Mouse (Mus musculus) spleen, adult 12 weeks (tissue): Measurements from ENCODE around the gene Agpat1.
A peak's percentile ranks its signal among the peaks of the same experiment; 100 is the strongest.

ENCODE experiments used
- DNase-seq: peaks from one replicate; pipeline ENCODE4 v3.0.0; 2022; ENCODE audit warnings: low spot score

Agpat1 gene

DNA sequence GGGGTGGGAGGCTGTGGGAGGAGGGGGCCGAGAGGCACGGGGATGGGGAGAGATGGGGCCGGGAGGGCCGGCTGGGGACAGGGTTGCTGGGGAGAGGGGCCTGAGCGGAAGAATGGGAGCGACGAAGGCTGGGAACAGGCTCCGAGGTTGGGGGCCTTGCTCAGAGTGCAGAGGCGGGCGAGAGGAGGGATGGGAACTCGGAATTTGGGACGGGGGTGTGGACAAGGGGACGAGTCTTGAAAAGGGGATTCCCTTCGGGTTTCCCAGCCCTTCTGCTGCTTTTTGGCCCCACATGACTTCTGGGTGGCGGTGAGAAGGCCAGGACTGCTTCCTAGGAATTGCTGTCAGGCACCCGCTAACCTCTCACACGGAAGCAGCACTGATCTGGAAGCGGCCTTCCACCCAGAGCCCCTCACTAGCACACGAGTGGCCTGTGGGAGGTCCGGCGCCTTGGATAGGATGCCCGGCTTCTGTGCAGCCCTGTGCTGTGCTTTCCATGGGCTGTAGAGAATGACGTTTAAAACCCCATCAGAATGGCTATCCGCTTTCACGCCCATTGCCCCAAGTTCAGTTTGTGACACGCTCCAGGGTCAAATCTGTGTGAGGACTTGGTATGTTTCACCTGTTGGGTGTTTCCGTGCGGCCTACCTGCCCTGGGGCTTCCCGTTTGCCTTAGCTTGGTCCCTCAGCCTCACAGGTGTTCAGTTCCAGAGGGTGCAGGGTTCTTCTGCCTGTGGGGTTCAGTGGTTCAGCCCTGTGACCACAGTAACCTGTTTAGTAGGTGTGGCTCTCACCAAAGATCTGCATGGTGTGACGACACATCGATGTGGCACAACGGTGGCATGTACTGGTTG, 2.4 kb downstream of the Agpat1 start:
- DNase-seq = no peak

DNA sequence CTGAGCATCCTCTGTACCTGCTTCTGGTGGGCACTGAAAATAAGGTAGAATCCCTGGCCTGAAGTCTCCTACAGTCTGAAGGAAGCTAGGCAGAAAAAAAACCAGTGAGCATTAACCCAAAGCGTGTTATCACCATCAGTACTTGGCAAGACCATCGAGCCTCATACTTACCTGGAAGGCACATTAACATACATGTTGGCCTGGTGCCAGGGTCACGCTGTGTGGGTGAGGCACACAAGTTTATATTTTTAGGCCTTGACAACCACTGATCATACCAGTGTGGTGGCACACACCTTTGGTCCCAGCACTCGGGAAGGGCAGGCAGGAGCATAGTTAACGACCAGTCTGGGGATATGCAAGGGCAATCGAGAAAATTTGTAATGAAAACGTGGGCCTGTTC, 3.9 kb downstream of the Agpat1 start:
- DNase-seq = no peak

GRCm38 (mm10) chr17:34611050-34611449, 7.0 kb downstream of the Agpat1 start:
- DNase-seq = no peak

GRCm38 (mm10) chr17:34613054-34613645, 9.1 kb downstream of the Agpat1 start:
- no peak for DNase-seq

GRCm38 (mm10) chr17:34613830-34614229, 9.8 kb downstream of the Agpat1 start:
- no peak for DNase-seq

GRCm38 (mm10) chr17:34615871-34616270, 11.8 kb downstream of the Agpat1 start, which contains the start of gene Egfl8:
Gene Egfl8 (minus strand): TSS chr17:34615971.
- no peak for DNase-seq

DNA sequence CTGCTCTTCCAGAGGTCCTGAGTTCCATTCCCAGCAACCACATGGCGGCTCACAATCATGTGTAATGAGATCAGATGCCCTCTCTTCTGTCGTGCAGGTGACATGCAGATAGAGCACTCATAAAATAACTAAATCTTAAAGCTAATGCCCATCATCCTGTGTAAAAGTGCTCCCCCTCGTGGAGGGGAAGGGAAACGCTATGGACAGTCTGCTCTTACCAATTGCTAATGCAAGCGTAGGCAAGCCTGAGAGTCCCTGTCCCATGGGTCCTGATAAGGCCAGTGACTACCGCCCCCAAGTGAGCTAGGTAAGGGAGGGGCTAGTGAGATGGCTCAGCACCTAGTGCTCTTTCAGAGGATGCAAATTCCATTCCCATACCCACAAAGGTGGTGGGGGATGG, 14.9 kb downstream of the Agpat1 start:
- DNase-seq = peak; percentile 67

- no peak for DNase-seq
Observed at GRCm38 (mm10) chr17:34621006-34621405, 16.9 kb downstream of the Agpat1 start.

GRCm38 (mm10) chr17:34623161-34623560, 19.1 kb downstream of the Agpat1 start:
- DNase-seq = no peak

GRCm38 (mm10) chr17:34624981-34625380, 20.9 kb downstream of the Agpat1 start:
- no peak for DNase-seq

- DNase-seq = no peak
Observed at GRCm38 (mm10) chr17:34626062-34626772, 22.2 kb downstream of the Agpat1 start.

GRCm38 (mm10) chr17:34626773-34627092, 22.7 kb downstream of the Agpat1 start:
- DNase-seq = peak; percentile 25

- DNase-seq = peak; percentile 43
Observed at GRCm38 (mm10) chr17:34627093-34627942, 23.3 kb downstream of the Agpat1 start.

DNA sequence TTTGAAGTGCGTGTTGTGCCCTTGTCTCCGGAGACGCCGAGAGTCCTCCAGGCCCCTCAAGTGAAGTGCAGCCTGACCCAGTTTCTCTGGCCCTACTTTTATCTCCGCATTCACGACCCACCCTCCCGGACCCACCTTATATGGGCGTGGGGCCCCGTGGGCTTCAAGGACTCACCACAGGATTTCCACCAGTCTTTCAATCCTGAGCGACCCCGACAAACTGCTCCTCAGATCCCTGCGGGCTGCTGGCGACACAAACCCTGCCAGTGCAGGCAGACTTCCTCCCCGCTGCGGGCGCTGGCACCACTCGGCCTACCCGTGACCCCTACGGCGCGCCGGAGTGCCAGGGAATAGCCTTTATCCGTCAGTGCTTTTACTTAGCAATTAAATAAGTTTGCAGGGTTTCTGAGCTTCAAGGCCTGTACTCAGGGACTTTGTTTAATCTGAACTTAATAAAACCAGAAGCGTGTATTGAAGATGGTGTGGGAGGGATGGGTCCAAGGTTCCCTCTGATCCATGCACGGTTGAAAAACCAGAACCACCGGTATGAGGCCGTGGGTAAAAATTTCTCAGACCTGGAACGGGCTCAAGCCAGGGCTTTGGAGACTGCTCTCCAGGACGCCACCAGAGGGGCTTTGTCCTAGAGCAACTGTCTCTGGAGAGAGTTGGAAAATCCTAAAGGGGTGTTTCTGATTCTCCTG, 24.0 kb downstream of the Agpat1 start, which contains the start of gene Ppt2:
Ppt2 (minus strand) TSS at position 568 of the 701 bp plus-strand sequence.
- DNase-seq = no peak

- DNase-seq = no peak
Observed at GRCm38 (mm10) chr17:34628644-34628967, 24.5 kb downstream of the Agpat1 start.

GRCm38 (mm10) chr17:34629221-34629751, 25.2 kb downstream of the Agpat1 start, which contains the start of gene Prrt1:
Gene Prrt1 (plus strand): TSS chr17:34629533.
- no peak for DNase-seq

- no peak for DNase-seq
Observed at GRCm38 (mm10) chr17:34629796-34630603, 25.9 kb downstream of the Agpat1 start.

DNA sequence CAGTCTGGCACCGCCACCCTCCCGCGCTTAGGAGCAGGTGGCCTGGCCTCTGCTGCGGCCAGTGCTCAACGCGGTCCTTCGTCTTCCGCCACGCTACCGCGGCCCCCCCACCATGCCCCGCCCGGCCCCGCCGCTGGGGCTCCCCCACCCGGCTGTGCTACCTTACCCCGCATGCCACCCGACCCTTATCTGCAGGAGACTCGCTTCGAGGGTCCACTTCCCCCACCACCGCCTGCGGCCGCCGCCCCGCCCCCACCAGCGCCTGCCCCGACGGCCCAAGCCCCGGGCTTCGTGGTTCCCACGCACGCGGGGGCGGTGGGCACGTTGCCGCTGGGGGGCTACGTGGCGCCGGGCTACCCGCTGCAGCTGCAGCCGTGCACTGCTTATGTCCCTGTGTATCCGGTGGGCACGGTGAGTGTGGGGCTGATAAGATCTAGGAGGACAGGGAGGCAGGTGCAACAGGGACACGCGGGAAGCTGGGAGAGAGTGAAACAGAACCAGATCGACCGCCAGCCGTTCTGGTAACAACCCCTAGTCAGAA, 26.8 kb downstream of the Agpat1 start:
- no peak for DNase-seq

- DNase-seq = no peak
Observed at GRCm38 (mm10) chr17:34631647-34632046, 27.6 kb downstream of the Agpat1 start.

DNA sequence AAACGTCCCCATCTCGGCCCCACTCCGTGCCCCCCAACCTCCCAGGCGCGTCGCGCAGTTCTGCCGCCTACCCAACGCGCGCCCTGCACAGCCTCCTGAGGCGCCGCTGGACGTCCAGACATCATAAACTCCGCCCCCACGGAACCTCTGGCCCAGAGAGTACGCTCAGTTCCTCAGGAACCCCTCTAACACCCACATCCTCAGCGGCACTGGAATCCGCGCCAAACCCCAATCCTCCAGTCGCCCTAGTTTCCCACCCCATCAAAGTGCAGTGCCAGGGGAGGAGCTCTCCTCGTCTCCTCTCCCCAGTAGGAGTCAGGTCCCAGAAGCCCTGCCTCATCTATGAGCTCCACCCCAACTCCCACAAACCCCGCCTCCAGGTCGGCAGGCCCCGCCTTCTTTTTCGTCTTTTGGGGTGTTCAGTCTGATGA, 28.2 kb downstream of the Agpat1 start:
- peak; percentile 42 for DNase-seq
